Mouse (Mus musculus) heart, embryonic 15.5 days (tissue): ENCODE data around the gene Iqsec3. TPM values are rescaled to one million over a fixed set of nuclear protein-coding genes. Genes with fewer than 3 reads are reported as not detected.

Experiments used
- ATAC-seq: fragments of 200-750 bp; cut with Nextera tagmentation; replicated peaks from 2 replicates; pipeline ENCODE4 v1.8.0; 2017; ENCODE audit warnings: low read depth, moderate TSS enrichment; ENCODE audit not compliant: insufficient number of reproducible peaks, insufficient read depth, low FRiP score
- H3K27ac ChIP-seq: fragments of 300-500 bp; sonication (generic); 2 replicates; pipeline ENCODE4 v1.5.1; 2015; ENCODE audit warnings: mild to moderate bottlenecking, inconsistent platforms
- H3K27me3 ChIP-seq: fragments of 300-500 bp; sonication (generic); 2 replicates; pipeline ENCODE4 v1.6.1; 2015; ENCODE audit warnings: inconsistent platforms
- H3K36me3 ChIP-seq: fragments of 300-500 bp; sonication (generic); 2 replicates; pipeline ENCODE4 v1.6.1; 2015; ENCODE audit warnings: mild to moderate bottlenecking, inconsistent platforms
- H3K4me1 ChIP-seq: fragments of 300-500 bp; sonication (generic); replicated peaks from 2 replicates; pipeline ENCODE4 v1.6.1; 2015; ENCODE audit warnings: inconsistent platforms
- H3K4me2 ChIP-seq: fragments of 300-500 bp; sonication (generic); 2 replicates; pipeline ENCODE4 v1.6.1; 2015; ENCODE audit warnings: inconsistent platforms, mild to moderate bottlenecking, moderate library complexity
- H3K4me3 ChIP-seq: fragments of 300-500 bp; sonication (generic); 2 replicates; pipeline ENCODE4 v1.5.1; 2015; ENCODE audit warnings: mild to moderate bottlenecking, inconsistent platforms
- H3K9ac ChIP-seq: fragments of 300-500 bp; sonication (generic); 2 replicates; pipeline ENCODE4 v1.6.1; 2015; ENCODE audit warnings: mild to moderate bottlenecking, inconsistent platforms
- H3K9me3 ChIP-seq: fragments of 300-500 bp; sonication (generic); replicated peaks from 2 replicates; pipeline ENCODE4 v1.6.1; 2016; ENCODE audit warnings: inconsistent platforms
- WGBS: fragments of 180-500 bp; shearing (Covaris S2); methylation state at CpG from one replicate; pipeline ENCODE4 v1.1.7; 2015; ENCODE audit warnings: mixed read lengths; 5-methylcytosine and 5-hydroxymethylcytosine counted together
- polyA plus RNA-seq: library from polyadenylated mRNA; unstranded; fragments of >200 nt; fragmentation: Nextera tagmentation; extraction: Ambion mirVana; gene quantifications from 2 replicates; pipeline ENCODE4 v1.2.1, GENCODE M21; 2015

Iqsec3 gene
- polyA plus RNA-seq, 1 experiment from 2014 or later, result not detected

- Histone ChIP-seq H3K27me3 (peaks cover 29% of the 10 kb centered on the region), H3K4me2 (no peak overlapping the region), H3K36me3 (no peaks in the 10 kb centered on the region), H3K4me1 (no peaks in the 10 kb centered on the region), H3K9me3 (no peaks in the 10 kb centered on the region), H3K27ac (no peak overlapping the region), H3K9ac (no peak overlapping the region), H3K4me3 (no peak overlapping the region)
- ATAC-seq, result no peak
- 81% methylated on average over 6 of the region's 6 CpGs for WGBS
These were observed 116.2 kb downstream of the Iqsec3 start for GRCm38 (mm10) chr6:121357232-121357631.

GRCm38 (mm10) chr6:121356041-121356440 is 117.4 kb downstream of the Iqsec3 start:
- Histone ChIP-seq H3K9ac (no peak overlapping the region), H3K4me3 (no peak overlapping the region), H3K4me1 (no peaks in the 10 kb centered on the region), H3K4me2 (no peak overlapping the region), H3K9me3 (no peaks in the 10 kb centered on the region), H3K27ac (no peak overlapping the region), H3K27me3 (peaks cover 26% of the 10 kb centered on the region), H3K36me3 (no peaks in the 10 kb centered on the region)
- ATAC-seq, result no peak
- WGBS, result 68% methylated on average over 1 of the region's 1 CpGs

DNA sequence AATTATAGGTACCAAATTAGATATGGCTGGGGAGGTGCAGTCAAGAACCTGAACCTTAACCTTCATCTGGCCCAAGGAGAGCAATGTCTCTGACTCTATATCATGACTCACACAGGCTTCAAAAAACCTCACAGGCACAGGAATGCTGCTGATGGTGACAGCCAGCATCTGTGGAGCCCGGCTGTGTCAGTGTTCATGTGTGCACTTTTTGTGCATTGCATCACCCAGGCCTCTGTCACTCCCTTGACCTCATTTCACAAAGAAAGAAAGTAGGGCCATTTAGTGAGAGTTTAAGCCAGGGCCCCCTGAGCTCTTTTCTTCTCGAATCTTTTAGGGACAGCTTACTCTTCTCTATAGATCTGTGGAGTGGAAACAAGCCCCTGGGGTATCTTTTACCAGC is 121.2 kb downstream of the Iqsec3 start:
- Histone ChIP-seq H3K9me3 (no peaks in the 10 kb centered on the region), H3K4me2 (no peak overlapping the region), H3K9ac (no peak overlapping the region), H3K4me3 (no peak overlapping the region), H3K4me1 (no peaks in the 10 kb centered on the region), H3K27me3 (0 out of 2 replicates have a peak, but pooled peaks cover 10% of the 10 kb centered on the region), H3K36me3 (no peaks in the 10 kb centered on the region), H3K27ac (no peak overlapping the region)
- 38% methylated on average over 2 of the region's 2 CpGs for WGBS
- no peak for ATAC-seq

- no peak for ATAC-seq
- H3K36me3 ChIP-seq, result no peaks in the 10 kb centered on the region
- no peak overlapping the region for H3K4me3 ChIP-seq
- H3K9me3 ChIP-seq, result no peaks in the 10 kb centered on the region
- H3K27me3 ChIP-seq, result peaks cover 20% of the 10 kb centered on the region
- H3K4me2 ChIP-seq, result no peak overlapping the region
- WGBS, result 53% methylated on average over 8 of the region's 8 CpGs
- no peak overlapping the region for H3K27ac ChIP-seq
- H3K4me1 ChIP-seq, result no peaks in the 10 kb centered on the region
- H3K9ac ChIP-seq, result no peak overlapping the region
These were observed 127.0 kb downstream of the Iqsec3 start for GRCm38 (mm10) chr6:121346428-121346827.

- Histone ChIP-seq H3K4me1 (no peaks in the 10 kb centered on the region), H3K4me2 (no peak overlapping the region), H3K27me3 (peaks cover 26% of the 10 kb centered on the region), H3K9ac (no peak overlapping the region), H3K9me3 (no peaks in the 10 kb centered on the region), H3K4me3 (no peak overlapping the region), H3K27ac (no peak overlapping the region), H3K36me3 (no peaks in the 10 kb centered on the region)
- 46% methylated on average over 5 of the region's 5 CpGs for WGBS
- ATAC-seq, result no peak
These were observed 129.1 kb downstream of the Iqsec3 start for GRCm38 (mm10) chr6:121344329-121344728.

DNA sequence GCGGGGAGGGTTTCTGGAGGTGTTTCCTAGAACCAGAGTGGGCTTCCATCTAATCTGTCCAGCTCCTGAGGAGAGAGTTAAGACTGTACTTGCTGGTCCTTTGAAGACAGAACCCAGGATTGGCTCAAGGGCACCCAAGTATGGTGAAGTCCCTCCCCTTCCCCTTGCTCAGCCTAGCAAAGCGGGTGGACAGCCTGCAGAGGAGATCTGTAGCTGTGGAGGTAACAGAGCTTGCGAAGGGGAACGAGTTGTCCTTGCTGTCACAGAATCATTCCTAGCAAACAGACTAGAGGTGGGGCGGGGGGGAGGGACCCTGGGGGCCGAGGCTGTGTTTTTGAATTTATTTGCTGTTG is 129.7 kb downstream of the Iqsec3 start:
- 53% methylated on average over 6 of the region's 6 CpGs for WGBS
- no peak for ATAC-seq
- Histone ChIP-seq H3K36me3 (no peaks in the 10 kb centered on the region), H3K9me3 (no peaks in the 10 kb centered on the region), H3K4me1 (no peaks in the 10 kb centered on the region), H3K27me3 (peaks cover 26% of the 10 kb centered on the region), H3K4me2 (no peak overlapping the region), H3K27ac (no peak overlapping the region), H3K4me3 (no peak overlapping the region), H3K9ac (no peak overlapping the region)

- Histone ChIP-seq H3K4me2 (no peak within 1 kb of the TSS), H3K27ac (no peak within 1 kb of the TSS), H3K4me3 (no peak within 1 kb of the TSS), H3K9ac (no peak within 1 kb of the TSS), H3K4me1 (no peaks in the 10 kb centered on the region), H3K9me3 (no peaks in the 10 kb centered on the region), H3K27me3 (peaks cover 26% of the 10 kb centered on the region), H3K36me3 (no peaks in the 10 kb centered on the region)
- no peak for ATAC-seq
- WGBS, result 70% methylated on average over 15 of the region's 15 CpGs
These were observed 130.3 kb downstream of the Iqsec3 start, which contains the start of gene Slc6a12 for GRCm38 (mm10) chr6:121343026-121343770. Gene Slc6a12 (plus strand): TSS chr6:121343076.

DNA sequence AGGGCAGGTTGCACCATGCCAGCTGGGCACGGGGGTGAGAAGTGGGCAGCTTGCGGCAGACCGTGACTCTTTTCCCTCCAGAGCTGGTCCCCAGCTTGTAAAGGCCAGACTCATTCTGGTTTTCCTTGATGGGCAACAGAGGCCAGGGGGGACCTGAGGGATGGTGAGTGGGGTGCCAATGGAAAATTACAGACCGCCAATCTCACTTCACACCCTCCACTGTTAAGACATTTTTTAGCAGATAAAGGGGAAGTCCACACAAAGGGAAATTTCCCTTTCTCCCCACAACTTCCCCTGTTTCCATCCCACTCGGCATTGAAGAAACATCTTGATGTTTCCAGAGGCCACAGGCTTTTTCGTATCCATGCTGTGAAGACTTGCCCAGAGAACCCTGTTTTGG is 131.8 kb downstream of the Iqsec3 start:
- Histone ChIP-seq H3K4me3 (no peak overlapping the region), H3K36me3 (no peaks in the 10 kb centered on the region), H3K27me3 (peaks cover 26% of the 10 kb centered on the region), H3K4me1 (peaks cover 2% of the 10 kb centered on the region), H3K9me3 (no peaks in the 10 kb centered on the region), H3K4me2 (no peak overlapping the region), H3K9ac (no peak overlapping the region), H3K27ac (no peak overlapping the region)
- 73% methylated on average over 6 of the region's 6 CpGs for WGBS
- ATAC-seq, result no peak

GRCm38 (mm10) chr6:121338519-121338896 is 135.0 kb downstream of the Iqsec3 start:
- 46% methylated on average over 4 of the region's 4 CpGs for WGBS
- H3K9me3 ChIP-seq, result no peaks in the 10 kb centered on the region
- H3K4me2 ChIP-seq, result no peak overlapping the region
- H3K9ac ChIP-seq, result no peak overlapping the region
- H3K27ac ChIP-seq, result no peak overlapping the region
- no peaks in the 10 kb centered on the region for H3K36me3 ChIP-seq
- peaks cover 5% of the 10 kb centered on the region for H3K4me1 ChIP-seq
- H3K27me3 ChIP-seq, result peaks cover 19% of the 10 kb centered on the region
- ATAC-seq, result no peak
- no peak overlapping the region for H3K4me3 ChIP-seq

DNA sequence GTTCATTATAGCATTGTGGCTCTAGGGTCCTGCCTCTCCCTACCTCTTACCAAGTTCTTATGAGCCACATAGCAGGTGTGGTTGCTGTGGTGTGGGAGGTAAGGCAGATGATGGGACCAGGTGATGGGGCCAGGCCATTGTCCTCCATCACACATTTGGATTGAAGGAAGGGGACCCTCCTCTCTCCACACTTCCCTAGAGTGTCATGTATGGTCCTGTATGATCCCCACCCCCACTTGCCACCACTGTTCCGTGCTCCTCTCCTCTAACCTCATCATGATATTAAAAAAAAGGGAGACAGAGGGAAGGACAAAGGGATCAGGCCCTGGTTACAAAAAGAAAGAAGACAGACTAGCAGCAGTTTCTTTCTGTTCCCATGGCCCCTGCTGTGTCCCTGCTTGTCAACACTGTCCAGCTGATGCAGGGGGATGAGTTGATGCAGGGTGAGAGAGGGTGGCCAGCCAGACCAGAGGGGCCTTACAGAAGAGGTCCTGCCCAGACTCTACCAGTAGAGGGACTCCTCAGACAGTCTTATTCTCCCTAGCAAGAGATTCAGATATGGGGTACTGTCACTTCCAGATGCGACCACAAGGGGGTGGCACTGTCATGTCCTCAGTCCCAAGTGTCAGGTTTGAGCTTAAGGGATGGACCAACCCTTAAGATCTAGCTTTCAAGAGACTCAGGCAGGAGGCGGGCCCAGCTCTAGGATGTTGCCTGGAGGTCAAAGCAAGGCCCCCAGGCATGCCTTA is 135.5 kb downstream of the Iqsec3 start:
- Histone ChIP-seq H3K9ac (no peak overlapping the region), H3K27me3 (peaks cover 14% of the 10 kb centered on the region), H3K36me3 (no peaks in the 10 kb centered on the region), H3K4me3 (no peak overlapping the region), H3K4me1 (peaks cover 5% of the 10 kb centered on the region), H3K27ac (no peak overlapping the region), H3K4me2 (no peak overlapping the region), H3K9me3 (no peaks in the 10 kb centered on the region)
- ATAC-seq, result peak; percentile 14; the same call in 1 of the 2 replicates
- WGBS, result 18% methylated on average over 3 of the region's 3 CpGs

GRCm38 (mm10) chr6:121337229-121337628 is 136.2 kb downstream of the Iqsec3 start:
- H3K27me3 ChIP-seq, result peaks cover 8% of the 10 kb centered on the region
- 88% methylated on average over 9 of the region's 9 CpGs for WGBS
- no peaks in the 10 kb centered on the region for H3K9me3 ChIP-seq
- ATAC-seq, result no peak
- peaks cover 5% of the 10 kb centered on the region for H3K4me1 ChIP-seq
- no peak overlapping the region for H3K4me2 ChIP-seq
- H3K9ac ChIP-seq, result no peak overlapping the region
- no peak overlapping the region for H3K4me3 ChIP-seq
- no peaks in the 10 kb centered on the region for H3K36me3 ChIP-seq
- no peak overlapping the region for H3K27ac ChIP-seq

DNA sequence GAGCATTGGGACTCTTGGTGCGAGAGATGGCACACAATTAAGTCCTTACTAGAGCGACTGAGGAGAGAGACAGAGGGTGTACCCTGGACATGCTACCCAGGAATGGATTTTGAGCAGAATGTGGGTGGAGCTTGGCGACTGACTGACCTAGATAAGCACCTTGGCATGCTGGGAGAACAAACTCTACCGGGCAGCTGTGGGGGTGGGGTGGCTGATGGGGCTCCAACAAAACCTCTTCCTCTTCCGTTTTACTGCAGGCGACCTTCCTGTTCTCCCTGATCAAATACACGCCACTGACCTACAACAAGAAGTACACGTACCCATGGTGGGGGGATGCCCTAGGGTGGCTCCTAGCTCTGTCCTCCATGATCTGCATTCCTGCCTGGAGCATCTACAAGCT is 136.9 kb downstream of the Iqsec3 start:
- H3K4me1 ChIP-seq, result peaks cover 5% of the 10 kb centered on the region
- H3K9ac ChIP-seq, result no peak overlapping the region
- no peaks in the 10 kb centered on the region for H3K36me3 ChIP-seq
- H3K4me2 ChIP-seq, result no peak overlapping the region
- no peak for ATAC-seq
- WGBS, result 47% methylated on average over 8 of the region's 8 CpGs
- H3K9me3 ChIP-seq, result no peaks in the 10 kb centered on the region
- no peak overlapping the region for H3K27ac ChIP-seq
- H3K27me3 ChIP-seq, result peaks cover 7% of the 10 kb centered on the region
- H3K4me3 ChIP-seq, result no peak overlapping the region
